Mouse (Mus musculus) layer of hippocampus, postnatal 25 days (tissue): Measurements from ENCODE around the gene Smg6. TPM values are rescaled to one million over a fixed set of nuclear protein-coding genes. Genes with fewer than 3 reads are reported as not detected.
A peak's percentile ranks its signal among the peaks of the same experiment; 100 is the strongest.

Source experiments
- DNase-seq, 2 experiments: peaks; one replicate each; pipeline ENCODE4 v3.0.0; 2022; ENCODE audit warnings: mixed read lengths in 2 of 2, low spot score in 1 of 2; ENCODE audit errors: extremely low spot score in 1 of 2
- total RNA-seq, 2 experiments: library from RNA; stranded (reverse); gene quantifications; 2 replicates each; pipeline ENCODE4 v1.2.3; 2021

The Smg6 gene
- total RNA-seq, 2 experiments from 2014 or later, result 27.9 to 31.2 TPM

- DNase-seq, result no peak
Observed at GRCm38 (mm10) chr11:75083031-75083430, 157.4 kb downstream of the Smg6 start.

- DNase-seq, result no peak
Observed at GRCm38 (mm10) chr11:75092159-75092558, 166.5 kb downstream of the Smg6 start.

GRCm38 (mm10) chr11:75092656-75093055 is 167.0 kb downstream of the Smg6 start:
- no peak for DNase-seq

GRCm38 (mm10) chr11:75094759-75095158 is 169.1 kb downstream of the Smg6 start:
- DNase-seq, result no peak

GRCm38 (mm10) chr11:75102763-75103339 is 177.2 kb downstream of the Smg6 start:
- no peak for DNase-seq

- no peak for DNase-seq
Observed at GRCm38 (mm10) chr11:75106614-75107013, 181.0 kb downstream of the Smg6 start.

- DNase-seq, result no peak
Observed at GRCm38 (mm10) chr11:75108909-75109308, 183.3 kb downstream of the Smg6 start.

- no peak for DNase-seq
Observed at GRCm38 (mm10) chr11:75116379-75116778, 190.8 kb downstream of the Smg6 start.

GRCm38 (mm10) chr11:75118141-75118540 is 192.5 kb downstream of the Smg6 start:
- no peak for DNase-seq

- DNase-seq, result no peak
Observed at GRCm38 (mm10) chr11:75119298-75119697, 193.7 kb downstream of the Smg6 start.

GRCm38 (mm10) chr11:75119841-75120240 is 194.2 kb downstream of the Smg6 start:
- no peak for DNase-seq

GRCm38 (mm10) chr11:75121348-75121747 is 195.7 kb downstream of the Smg6 start:
- DNase-seq, result no peak

GRCm38 (mm10) chr11:75124406-75124805 is 198.8 kb downstream of the Smg6 start:
- no peak for DNase-seq

GRCm38 (mm10) chr11:75126384-75126783 is 200.8 kb downstream of the Smg6 start:
- no peak for DNase-seq

- no peak for DNase-seq
Observed at GRCm38 (mm10) chr11:75129481-75129880, 203.9 kb downstream of the Smg6 start.

GRCm38 (mm10) chr11:75131300-75131699 is 205.7 kb downstream of the Smg6 start:
- DNase-seq, result no peak

GRCm38 (mm10) chr11:75132278-75132677 is 206.7 kb downstream of the Smg6 start:
- DNase-seq, result peak; percentile 30 to 45

GRCm38 (mm10) chr11:75133391-75133790 is 207.8 kb downstream of the Smg6 start:
- DNase-seq, result no peak

GRCm38 (mm10) chr11:75133951-75134350 is 208.3 kb downstream of the Smg6 start:
- DNase-seq, result no peak

GRCm38 (mm10) chr11:75134485-75135068 is 209.0 kb downstream of the Smg6 start:
- no peak for DNase-seq

- DNase-seq, result no peak
Observed at GRCm38 (mm10) chr11:75135358-75135757, 209.7 kb downstream of the Smg6 start.

GRCm38 (mm10) chr11:75136666-75137398 is 211.2 kb downstream of the Smg6 start:
- no peak for DNase-seq
